Mouse (Mus musculus) layer of hippocampus, adult 8-10 months (tissue): ENCODE measurements around the gene Atp8b5. TPM values are rescaled to one million over a fixed set of nuclear protein-coding genes. Genes with fewer than 3 reads are reported as not detected.

Experiments used
- DNase-seq, 2 experiments: peaks; one replicate each; pipeline ENCODE4 v3.0.0; 2022; ENCODE audit warnings: low spot score in 2 of 2
- total RNA-seq, 4 experiments: library from RNA; stranded (reverse); gene quantifications; 2 replicates each; pipeline ENCODE4 v1.2.4; 2022

The Atp8b5 gene
- total RNA-seq, result under 1 TPM; 0.14 to 0.59 (median 0.40) TPM

DNA sequence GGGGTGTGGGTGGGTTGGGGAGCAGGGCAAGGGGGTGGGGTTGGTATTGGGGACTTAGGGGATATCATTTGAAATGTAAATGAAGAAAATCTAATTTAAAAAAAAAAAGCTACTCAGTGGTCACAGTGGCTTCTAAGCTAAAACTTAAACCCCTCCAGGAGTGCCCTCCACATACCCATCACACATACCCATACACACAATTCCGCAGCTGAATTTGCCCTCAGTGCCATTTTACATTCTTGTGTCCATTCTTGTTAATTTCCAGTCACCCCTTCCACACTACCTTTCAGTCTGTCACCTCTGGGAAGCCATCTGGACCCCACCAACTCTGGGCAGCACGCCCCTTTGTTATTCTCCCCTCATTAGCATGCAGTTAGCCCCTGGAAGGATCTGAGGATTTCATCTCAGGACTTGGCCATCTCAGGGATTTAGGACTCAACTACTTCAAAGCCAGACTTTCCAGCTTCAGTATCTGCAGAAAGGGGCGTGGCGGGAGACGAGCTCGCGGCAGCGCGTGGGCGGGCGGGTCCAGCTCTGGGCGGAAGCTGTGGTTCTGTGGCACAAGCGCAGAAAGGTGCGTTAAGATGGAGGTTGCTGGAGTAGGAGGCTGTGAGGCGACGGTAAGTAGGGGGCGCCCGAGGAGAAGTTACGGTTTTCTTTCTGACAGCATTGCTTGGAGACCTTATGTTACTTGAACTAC, at the start of gene Atp8b5:
Gene Atp8b5, plus strand, starts transcription at position 537 of the 700 bp plus-strand sequence.
- peak; percentile 78 to 84 for DNase-seq

GRCm38 (mm10) chr4:43217997-43218396, 49.0 kb upstream of the Atp8b5 start:
- DNase-seq, result no peak

- no peak for DNase-seq
Measured at GRCm38 (mm10) chr4:43231821-43232220, 35.1 kb upstream of the Atp8b5 start.

GRCm38 (mm10) chr4:43232985-43233384, 34.0 kb upstream of the Atp8b5 start:
- DNase-seq, result no peak

- no peak for DNase-seq
Measured at GRCm38 (mm10) chr4:43233489-43233888, 33.5 kb upstream of the Atp8b5 start.

- DNase-seq, result no peak
Measured at GRCm38 (mm10) chr4:43236898-43237297, 30.1 kb upstream of the Atp8b5 start.

DNA sequence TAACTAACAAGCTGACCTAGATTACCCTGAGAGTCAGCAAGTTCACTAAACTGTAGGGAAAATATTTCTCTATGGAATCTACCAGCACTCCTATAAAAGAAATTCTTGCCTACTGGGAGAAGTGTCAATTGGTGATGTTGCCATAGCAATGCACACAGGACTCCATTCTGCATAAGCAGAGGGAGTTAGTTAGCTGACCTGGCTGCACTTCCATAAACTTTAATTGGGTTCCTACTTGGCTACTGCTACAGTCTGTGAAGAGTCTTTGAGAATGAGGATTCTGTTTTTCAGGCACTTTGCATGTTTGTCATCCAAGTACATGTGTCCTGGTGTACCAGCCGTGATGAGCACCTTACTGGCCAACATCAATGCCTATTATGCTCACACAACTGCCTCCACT, 26.2 kb upstream of the Atp8b5 start:
- no peak for DNase-seq

- DNase-seq, result peak in 1 of 2 experiments; percentile 25
Measured at GRCm38 (mm10) chr4:43244022-43244421, 22.9 kb upstream of the Atp8b5 start.

DNA sequence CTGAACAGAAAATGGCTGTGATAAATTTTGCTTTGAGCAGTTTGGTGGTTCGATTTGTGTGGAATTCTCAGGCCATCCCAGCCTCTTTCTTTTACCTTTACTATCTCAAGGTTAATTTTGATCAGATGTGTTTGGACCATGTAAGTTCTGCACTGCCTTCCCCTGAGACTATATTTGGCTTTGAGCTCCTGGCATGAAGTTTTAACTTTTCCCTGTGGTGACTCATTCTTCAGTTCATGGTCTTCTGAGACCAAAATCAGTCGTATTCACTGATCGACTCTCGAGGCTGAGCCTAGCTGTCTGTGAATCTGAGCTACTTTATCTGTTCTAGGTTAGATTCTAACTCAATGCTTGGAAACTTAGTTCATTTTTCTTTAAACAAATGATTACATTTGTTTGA, 21.2 kb upstream of the Atp8b5 start:
- no peak for DNase-seq

GRCm38 (mm10) chr4:43248026-43248425, 18.9 kb upstream of the Atp8b5 start:
- no peak for DNase-seq

DNA sequence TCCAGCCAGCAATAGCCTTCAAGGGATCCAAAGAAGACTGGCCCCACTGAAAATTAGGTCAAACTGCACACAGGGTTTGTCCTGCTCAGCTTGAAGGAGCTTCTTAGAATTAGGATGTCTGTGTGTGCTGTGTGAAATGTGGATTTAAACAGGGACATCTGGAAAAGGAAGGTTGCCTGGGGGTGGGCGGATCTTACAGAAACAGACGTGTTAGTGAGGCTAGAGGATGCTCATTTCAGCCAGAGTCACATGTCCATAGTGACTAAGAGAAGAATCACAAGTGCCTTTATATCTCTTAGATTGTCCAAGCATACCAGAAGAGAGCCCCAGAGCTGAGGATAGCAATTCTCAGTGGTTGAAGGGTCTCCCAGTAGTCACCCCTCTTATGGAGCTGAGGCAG, 18.1 kb upstream of the Atp8b5 start:
- DNase-seq, result no peak

DNA sequence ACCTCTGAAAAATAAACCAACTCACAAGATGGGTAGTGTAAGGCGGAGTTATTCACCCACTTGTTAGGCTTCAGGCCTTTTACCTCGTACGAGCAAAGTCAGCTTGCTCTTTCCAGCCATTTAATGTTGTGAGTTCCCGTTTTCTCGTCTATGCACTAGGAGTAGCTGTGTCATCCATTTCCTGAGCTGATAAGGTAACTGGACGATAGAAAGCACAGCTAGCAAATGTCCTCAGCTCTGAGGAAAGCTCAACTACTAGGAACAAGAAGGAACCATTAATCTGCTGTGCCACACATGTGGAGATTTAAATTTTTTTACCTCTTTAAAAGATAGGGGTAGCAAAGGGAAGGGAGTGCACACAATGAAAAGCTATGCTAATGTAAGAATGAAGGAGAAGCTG, 15.7 kb upstream of the Atp8b5 start:
- no peak for DNase-seq

DNA sequence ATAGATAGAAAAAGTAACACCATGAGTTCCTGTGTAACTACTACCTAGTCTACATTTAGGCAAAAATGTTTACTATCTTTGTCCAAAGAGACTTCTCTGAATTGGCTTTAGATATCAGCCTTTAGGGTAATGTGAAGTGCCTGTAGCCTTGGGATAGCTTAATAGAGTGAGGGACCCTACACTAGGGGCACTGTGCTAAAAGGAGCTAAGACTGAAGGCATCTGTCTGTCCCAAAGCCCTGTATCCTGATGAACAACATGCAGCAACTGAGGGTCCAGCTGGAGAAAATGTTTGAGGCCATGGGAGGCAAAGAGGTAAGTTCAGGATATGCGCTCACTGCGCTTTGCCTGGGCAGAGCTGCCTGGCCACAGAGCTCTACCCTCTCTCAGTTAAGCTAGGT, 9.9 kb upstream of the Atp8b5 start:
- DNase-seq, result no peak

GRCm38 (mm10) chr4:43258556-43258955, 8.4 kb upstream of the Atp8b5 start:
- no peak for DNase-seq

- DNase-seq, result no peak
Measured at GRCm38 (mm10) chr4:43259435-43259834, 7.5 kb upstream of the Atp8b5 start.

DNA sequence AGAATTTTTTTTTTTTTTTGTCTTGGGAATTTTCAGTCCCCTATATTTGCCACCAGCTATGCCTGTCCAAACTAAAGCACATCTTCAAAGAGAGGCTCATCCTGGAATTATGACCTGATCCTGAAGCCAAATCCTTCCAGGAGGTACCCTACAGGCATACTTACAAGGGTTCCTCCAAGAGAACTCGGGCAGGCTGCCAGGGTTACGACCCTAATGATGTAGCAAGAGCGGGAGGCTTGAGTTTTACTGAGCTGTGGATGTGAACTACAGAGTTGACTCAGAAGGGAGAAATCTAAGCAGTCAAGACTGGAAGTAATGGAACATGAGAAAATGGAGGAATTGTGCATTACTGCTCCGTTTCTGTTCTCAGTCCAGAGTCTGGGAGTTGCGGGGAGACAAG, 6.9 kb upstream of the Atp8b5 start:
- DNase-seq, result no peak

GRCm38 (mm10) chr4:43262821-43263220, 4.1 kb upstream of the Atp8b5 start:
- no peak for DNase-seq

DNA sequence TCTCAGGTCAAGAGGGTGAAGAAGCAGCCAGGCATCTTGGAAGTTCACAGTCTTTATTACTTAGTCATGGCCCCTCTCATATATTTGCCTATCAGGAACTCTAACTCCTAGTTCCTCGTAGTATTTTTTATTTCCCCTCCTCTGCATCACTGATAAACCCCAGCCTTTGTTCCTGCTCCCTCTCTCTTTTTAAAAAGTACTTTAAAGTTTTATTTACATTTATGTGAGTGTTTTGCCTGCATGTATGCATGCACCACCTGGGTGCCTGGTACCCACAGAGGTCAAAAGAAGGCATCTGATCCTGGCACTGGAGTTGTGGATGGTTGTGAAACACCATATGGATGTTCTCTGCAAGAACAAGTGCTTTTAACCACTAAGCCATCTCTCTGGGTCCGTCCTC, 813 bp upstream of the Atp8b5 start:
- DNase-seq, result no peak

GRCm38 (mm10) chr4:43267323-43267658, 332 bp downstream of the Atp8b5 start:
- no peak for DNase-seq

- no peak for DNase-seq
Measured at GRCm38 (mm10) chr4:43285476-43285875, 18.5 kb downstream of the Atp8b5 start.

DNA sequence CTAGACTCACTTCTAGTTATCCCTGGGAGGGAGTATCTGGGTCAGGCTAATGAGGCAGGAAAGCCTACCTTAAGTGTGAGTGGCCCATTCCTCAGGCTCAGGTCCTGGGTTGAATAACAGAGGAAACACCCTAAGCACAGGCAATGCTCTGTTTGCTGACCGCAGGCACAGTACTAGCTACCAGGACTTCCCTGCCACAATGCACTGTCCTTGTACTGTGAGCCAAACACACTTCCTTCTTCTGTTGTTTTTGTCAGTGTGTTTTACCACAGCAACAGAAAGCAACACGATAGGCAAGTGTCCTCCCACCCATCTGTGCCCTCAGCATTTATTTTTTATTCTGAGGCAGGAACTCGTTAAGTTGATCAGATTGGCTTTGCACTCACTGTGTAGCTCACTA, 20.3 kb downstream of the Atp8b5 start:
- DNase-seq, result no peak

DNA sequence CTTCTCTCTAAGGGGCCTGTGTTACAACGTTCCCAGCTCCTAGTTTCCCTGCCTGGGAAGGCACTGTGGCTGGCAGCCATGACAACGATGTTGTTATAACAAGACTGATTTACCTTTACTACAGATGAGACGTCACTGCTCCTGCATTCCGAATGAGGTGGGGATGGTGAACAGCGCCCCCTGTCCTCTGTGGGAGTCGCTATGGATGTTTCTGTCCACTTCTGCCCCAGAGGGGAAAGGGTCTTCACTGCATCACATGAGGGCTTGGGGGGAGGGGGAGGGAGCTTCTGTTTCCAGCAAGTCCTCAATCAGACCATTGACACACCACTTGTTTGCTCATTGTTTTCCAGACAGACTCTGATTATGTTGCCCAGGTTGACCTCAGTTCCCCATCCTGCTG, 27.0 kb downstream of the Atp8b5 start:
- peak in 1 of 2 experiments; percentile 9 for DNase-seq

DNA sequence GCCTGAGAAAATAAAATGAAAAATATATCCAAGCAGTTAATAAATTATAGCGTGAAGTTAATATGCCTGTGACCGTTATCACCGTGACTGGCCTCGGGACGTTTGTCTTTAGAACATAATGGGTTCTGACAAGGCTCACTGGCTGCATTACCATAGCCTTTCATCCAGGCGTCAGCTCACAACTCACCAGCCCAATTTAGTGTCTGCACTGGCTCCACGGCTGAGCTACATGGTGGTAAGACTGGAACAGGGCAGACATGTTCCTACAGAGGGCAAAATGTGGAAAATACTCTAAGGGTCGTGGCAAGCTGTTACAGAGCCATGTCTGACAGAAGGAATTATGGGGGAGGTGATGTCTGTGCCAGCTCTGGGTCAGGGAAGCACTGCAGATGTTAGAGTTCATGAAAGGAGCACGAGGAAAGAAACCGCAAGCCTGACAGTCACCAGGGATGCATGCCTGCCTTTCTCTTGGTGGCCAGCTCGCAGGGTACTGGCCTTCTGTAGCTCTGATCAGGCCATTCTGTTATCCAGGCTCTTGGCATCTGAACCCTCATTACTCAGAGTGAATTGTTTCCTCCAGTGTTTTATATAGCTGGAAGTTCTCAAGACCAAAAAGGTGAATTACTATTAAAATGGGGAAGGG, 42.9 kb downstream of the Atp8b5 start:
- DNase-seq, result no peak
